Comparison of ENCODE assay signal across 8 mouse cellular contexts in the genomic region with DNA sequence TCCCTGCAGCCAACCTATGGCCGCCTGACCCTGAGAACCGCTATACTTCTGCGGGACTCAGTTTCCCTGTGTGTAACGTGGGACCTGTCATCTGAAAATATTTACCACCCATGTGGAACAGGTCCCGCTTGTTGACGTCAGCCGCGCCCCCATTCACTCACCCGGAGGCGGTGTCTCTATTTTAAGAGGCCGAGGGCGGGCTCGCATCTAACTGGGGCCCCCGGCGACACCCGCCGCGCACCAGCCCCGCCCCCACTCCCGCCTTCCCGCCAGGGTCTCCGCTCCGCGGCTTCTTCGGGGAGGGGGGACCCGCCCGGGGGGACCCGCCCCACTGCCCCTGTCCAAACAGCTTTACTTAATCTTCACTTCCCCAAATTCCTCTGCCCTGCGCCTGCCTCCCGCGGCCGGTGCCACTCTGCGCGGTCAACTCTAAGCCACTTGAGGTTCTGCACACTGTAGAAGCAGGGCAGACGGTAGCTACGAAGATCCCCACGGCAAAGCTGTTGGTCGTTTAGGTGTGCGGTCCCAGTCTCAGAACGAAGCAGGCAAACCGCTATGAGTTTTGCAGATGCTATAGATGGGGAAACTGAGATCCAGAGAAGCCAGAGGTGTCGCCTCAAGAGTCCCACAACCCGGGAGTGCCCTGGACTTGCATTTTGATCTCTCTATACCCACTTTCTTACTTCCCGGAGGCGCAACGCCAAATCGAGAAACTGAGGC. TPM values are rescaled to one million over a fixed set of nuclear protein-coding genes. Genes with fewer than 3 reads are reported as not detected.
DNase-seq lines count a peak whose midpoint lies in the region; ATAC-seq and TF ChIP-seq lines count a peak whose summit lies in the region.

No protein-coding gene starts in this region.

- H3K27me3 ChIP-seq in intestine, embryonic 16.5 days (replicated peaks; ENCODE audit: control insufficient read depth, insufficient read depth, low read length), result peaks cover 7% of the 10 kb centered on the region
- peaks cover 44% of the 10 kb centered on the region for H3K27me3 ChIP-seq in liver, embryonic 13.5 days
- H3K27me3 ChIP-seq in myocyte (ENCODE audit: control insufficient read depth, insufficient read depth, insufficient read length), result no peaks in the 10 kb centered on the region
- H3K27me3 ChIP-seq in stomach, postnatal 0 days (ENCODE audit: control insufficient read depth, insufficient read depth, low read length), result peaks cover 2% of the 10 kb centered on the region; the same call in 1 of the 2 replicates

- peak overlapping the region; percentile 23 for H3ac ChIP-seq in myocyte (ENCODE audit: control insufficient read depth, insufficient read length)

- H3K4me2 ChIP-seq in intestine, embryonic 16.5 days (ENCODE audit: low read depth, low read length), result peak overlapping the region; percentile 95
- H3K4me2 ChIP-seq in liver, embryonic 13.5 days, result peak overlapping the region; percentile 98
- H3K4me2 ChIP-seq in myocyte (ENCODE audit: low read depth), result peak overlapping the region; percentile 97
- H3K4me2 ChIP-seq in stomach, postnatal 0 days (replicated peaks; ENCODE audit: low read depth), result peak overlapping the region; percentile 88

- H3K4me3 ChIP-seq in intestine, embryonic 16.5 days (ENCODE audit: low read length), result peak overlapping the region; percentile 60
- H3K4me3 ChIP-seq in liver, embryonic 13.5 days (replicated peaks), result peak overlapping the region; percentile 68
- peak overlapping the region; percentile 48 for H3K4me3 ChIP-seq in myocyte
- H3K4me3 ChIP-seq in stomach, postnatal 0 days (ENCODE audit: low read depth, low read length), result peak overlapping the region; percentile 44

- no peaks in the 10 kb centered on the region for H3K79me2 ChIP-seq in myocyte (ENCODE audit: control insufficient read depth, insufficient read depth)

- H3K9me3 ChIP-seq in intestine, embryonic 16.5 days (ENCODE audit: control insufficient read depth, low read length), result no peaks in the 10 kb centered on the region
- no peaks in the 10 kb centered on the region for H3K9me3 ChIP-seq in liver, embryonic 13.5 days (replicated peaks)
- no peaks in the 10 kb centered on the region for H3K9me3 ChIP-seq in stomach, postnatal 0 days (ENCODE audit: control insufficient read depth, low read length)

- TF ChIP-seq POLR2A in myocyte (IDR thresholded peaks at IDR 0.05; ENCODE audit: insufficient read length, low read depth), result no peak

- ATAC-seq in intestine, embryonic 16.5 days, result no peak
- ATAC-seq in liver, embryonic 13.5 days (ENCODE audit: low read depth), result peak; percentile 54
- peak; percentile 14; the same call in 1 of the 2 replicates for ATAC-seq in stomach, postnatal 0 days (ENCODE audit: low FRiP score, low TSS enrichment)

- no peaks in the 10 kb centered on the region for H3K36me3 ChIP-seq in intestine, embryonic 16.5 days (ENCODE audit: control insufficient read depth, insufficient read depth, low read length)
- H3K36me3 ChIP-seq in liver, embryonic 13.5 days, result no peaks in the 10 kb centered on the region
- no peaks in the 10 kb centered on the region for H3K36me3 ChIP-seq in myocyte (ENCODE audit: control insufficient read depth, insufficient read depth)
- H3K36me3 ChIP-seq in stomach, postnatal 0 days (ENCODE audit: control insufficient read depth, insufficient read depth, low read length), result no peaks in the 10 kb centered on the region

- WGBS in intestine, embryonic 16.5 days, result 1% methylated on average over 47 of the region's 47 CpGs
- WGBS in liver, embryonic 13.5 days (ENCODE audit: insufficient replicate concordance), result under 1% methylated on average over 47 of the region's 47 CpGs
- WGBS in stomach, postnatal 0 days, result 2% methylated on average over 40 of the region's 47 CpGs

- TF ChIP-seq CTCF in stomach, postnatal 0 days (IDR thresholded peaks at IDR 0.05; ENCODE audit: low read depth), result no peak

- no peak for TF ChIP-seq EP300 in stomach, postnatal 0 days (optimal IDR thresholded peaks at IDR 0.05)

- H3K9ac ChIP-seq in intestine, embryonic 16.5 days (ENCODE audit: low read depth, low read length), result peak overlapping the region; percentile 65
- peak overlapping the region; percentile 73 for H3K9ac ChIP-seq in liver, embryonic 13.5 days
- peak overlapping the region; percentile 23 for H3K9ac ChIP-seq in stomach, postnatal 0 days (ENCODE audit: low read length)

- H3K27ac ChIP-seq in intestine, embryonic 16.5 days (ENCODE audit: low read length), result 0 out of 2 replicates have a peak overlapping the region, but pooled peaks have one; percentile 23
- H3K27ac ChIP-seq in liver, embryonic 13.5 days, result peak overlapping the region; percentile 78
- peak overlapping the region; percentile 4; the same call in 1 of the 2 replicates for H3K27ac ChIP-seq in stomach, postnatal 0 days (replicated peaks)

- DNase-seq in adrenal gland, adult 2 months, result peak; percentile 48
- DNase-seq in adrenal gland, postnatal 4 days (ENCODE audit: low spot score in 2 of 2), result no peak
- peak; percentile 53 for DNase-seq in R1 (ENCODE audit: low read depth, low spot score)
- DNase-seq in frontal cortex, postnatal 36 days (ENCODE audit: low spot score in 2 of 2), result peak; percentile 77 to 81
- DNase-seq in liver, embryonic 13.5 days, result peak; percentile 70
- peak; percentile 32 for DNase-seq in stomach, postnatal 0 days (ENCODE audit: low spot score)

- H3K4me1 ChIP-seq in intestine, embryonic 16.5 days (ENCODE audit: control insufficient read depth, insufficient read depth, low read length), result peaks cover 18% of the 10 kb centered on the region
- H3K4me1 ChIP-seq in liver, embryonic 13.5 days (replicated peaks), result peaks cover 75% of the 10 kb centered on the region
- H3K4me1 ChIP-seq in stomach, postnatal 0 days (replicated peaks; ENCODE audit: control insufficient read depth, insufficient read depth), result peaks cover 2% of the 10 kb centered on the region; the same call in 1 of the 2 replicates

TF ChIP-seq in myocyte, 11 proteins besides CTCF, POLR2A, EP300 and RAD21 (continues in another document):
- no peak for TF ChIP-seq TCF3 (IDR thresholded peaks at IDR 0.05; ENCODE audit: insufficient read length, low read depth)
- TF ChIP-seq SRF (IDR thresholded peaks at IDR 0.05; ENCODE audit: control insufficient read depth, insufficient read length, low read depth), result no peak
- TF ChIP-seq MAX (IDR thresholded peaks at IDR 0.05; ENCODE audit: low read depth), result no peak
- no peak for TF ChIP-seq TCF12 (IDR thresholded peaks at IDR 0.05; ENCODE audit: insufficient read depth, poor library complexity, severe bottlenecking)
- no peak for TF ChIP-seq MYOG (IDR thresholded peaks at IDR 0.05; ENCODE audit: control insufficient read depth in 1 of 3, insufficient read depth in 1 of 3, insufficient read length in 2 of 3, low read depth in 2 of 3)
- TF ChIP-seq E2F4 (IDR thresholded peaks at IDR 0.05; ENCODE audit: insufficient read depth), result no peak
- no peak for TF ChIP-seq POLR2AphosphoS2 (IDR thresholded peaks at IDR 0.05; ENCODE audit: insufficient read length, low read depth)
- no peak for TF ChIP-seq MYOD1 (IDR thresholded peaks at IDR 0.05; ENCODE audit: control insufficient read depth in 1 of 3, insufficient read length in 2 of 3, low read depth in 2 of 3)

RNA-seq across cellular contexts. Expression of a gene that starts 0.9 kb away (rescaled TPM):
- 10 to 100 TPM; 18.9 to 20.5 TPM for total RNA-seq in adrenal gland, adult 2 months (2021)
- 91.5 and 91.7 TPM in 2 replicates for polyA plus RNA-seq in adrenal gland, adult 2 months (2012; rRNA removed)
- total RNA-seq in adrenal gland, postnatal 4 days (2021), result 10 to 100 TPM; 34.5 to 40.9 TPM
- 12.9 and 15.1 TPM in 2 replicates for polyA plus RNA-seq in intestine, embryonic 16.5 days (2015; fragmentation: Nextera tagmentation; extraction: Ambion mirVana)
- polyA plus RNA-seq in liver, embryonic 13.5 days (2015; fragmentation: Nextera tagmentation; extraction: Ambion mirVana), result 4.9 and 6.2 TPM in 2 replicates
- polyA plus RNA-seq in myocyte (2012; fragmentation: generic; extraction: Trizol), result 31.7 TPM
- polyA plus RNA-seq in stomach, postnatal 0 days (2015; fragmentation: Nextera tagmentation; extraction: Ambion mirVana), result 5.6 and 5.7 TPM in 2 replicates

RNA-seq across cellular contexts. Expression of a gene that starts 4.3 kb away (rescaled TPM):
- under 1 TPM in 1 of 2 experiments, not detected in 1; 0.10 TPM for total RNA-seq in adrenal gland, adult 2 months (2021)
- 0.28 and 0.41 TPM in 2 replicates for polyA plus RNA-seq in adrenal gland, adult 2 months (2012; rRNA removed)
- under 1 TPM; 0.22 to 0.37 TPM for total RNA-seq in adrenal gland, postnatal 4 days (2021)
- polyA plus RNA-seq in intestine, embryonic 16.5 days (2015; fragmentation: Nextera tagmentation; extraction: Ambion mirVana), result 0.27 and 0.34 TPM in 2 replicates
- polyA plus RNA-seq in liver, embryonic 13.5 days (2015; fragmentation: Nextera tagmentation; extraction: Ambion mirVana), result 0.20 and 0.21 TPM in 2 replicates
- 6.5 TPM for polyA plus RNA-seq in myocyte (2012; fragmentation: generic; extraction: Trizol)
- polyA plus RNA-seq in stomach, postnatal 0 days (2015; fragmentation: Nextera tagmentation; extraction: Ambion mirVana), result 0.19 and 0.29 TPM in 2 replicates

RNA-seq across cellular contexts. Expression of a gene that starts 27.4 kb away (rescaled TPM):
- total RNA-seq in adrenal gland, adult 2 months (2021), result 10 to 100 TPM; 37.2 to 49.0 TPM
- 296 and 305 TPM in 2 replicates for polyA plus RNA-seq in adrenal gland, adult 2 months (2012; rRNA removed)
- total RNA-seq in adrenal gland, postnatal 4 days (2021), result 10 to 100 TPM; 72.0 to 78.8 TPM
- polyA plus RNA-seq in intestine, embryonic 16.5 days (2015; fragmentation: Nextera tagmentation; extraction: Ambion mirVana), result 63.7 and 65.3 TPM in 2 replicates
- polyA plus RNA-seq in liver, embryonic 13.5 days (2015; fragmentation: Nextera tagmentation; extraction: Ambion mirVana), result 18.0 and 18.2 TPM in 2 replicates
- 130 TPM for polyA plus RNA-seq in myocyte (2012; fragmentation: generic; extraction: Trizol)
- polyA plus RNA-seq in stomach, postnatal 0 days (2015; fragmentation: Nextera tagmentation; extraction: Ambion mirVana), result 36.8 and 39.0 TPM in 2 replicates

RNA-seq across cellular contexts. Expression of a gene that starts 35.6 kb away (rescaled TPM):
- 10 to 100 TPM in 1 of 2 experiments, 1 to 10 TPM in 1; 9.0 to 10.8 TPM for total RNA-seq in adrenal gland, adult 2 months (2021)
- polyA plus RNA-seq in adrenal gland, adult 2 months (2012; rRNA removed), result 60.7 and 72.6 TPM in 2 replicates
- 10 to 100 TPM; 14.6 to 15.7 TPM for total RNA-seq in adrenal gland, postnatal 4 days (2021)
- polyA plus RNA-seq in intestine, embryonic 16.5 days (2015; fragmentation: Nextera tagmentation; extraction: Ambion mirVana), result 8.3 and 9.0 TPM in 2 replicates
- 11.7 and 12.6 TPM in 2 replicates for polyA plus RNA-seq in liver, embryonic 13.5 days (2015; fragmentation: Nextera tagmentation; extraction: Ambion mirVana)
- polyA plus RNA-seq in myocyte (2012; fragmentation: generic; extraction: Trizol), result 5.8 TPM
- 6.6 and 6.8 TPM in 2 replicates for polyA plus RNA-seq in stomach, postnatal 0 days (2015; fragmentation: Nextera tagmentation; extraction: Ambion mirVana)

RNA-seq across cellular contexts. Expression of a gene that starts 43.2 kb away (rescaled TPM):
- total RNA-seq in adrenal gland, adult 2 months (2021), result 100 to 1,000 TPM; 108 to 132 TPM
- polyA plus RNA-seq in adrenal gland, adult 2 months (2012; rRNA removed), result 359 and 417 TPM in 2 replicates
- 100 to 1,000 TPM in 1 of 2 experiments, 10 to 100 TPM in 1; 93.1 to 109 TPM for total RNA-seq in adrenal gland, postnatal 4 days (2021)
- polyA plus RNA-seq in intestine, embryonic 16.5 days (2015; fragmentation: Nextera tagmentation; extraction: Ambion mirVana), result 78.6 and 79.8 TPM in 2 replicates
- 45.6 and 50.4 TPM in 2 replicates for polyA plus RNA-seq in liver, embryonic 13.5 days (2015; fragmentation: Nextera tagmentation; extraction: Ambion mirVana)
- polyA plus RNA-seq in myocyte (2012; fragmentation: generic; extraction: Trizol), result 73.0 TPM
- polyA plus RNA-seq in stomach, postnatal 0 days (2015; fragmentation: Nextera tagmentation; extraction: Ambion mirVana), result 77.3 and 80.1 TPM in 2 replicates

Comparison
In these comparisons a context has a peak if more than half of its experiments do, and no peak if none do; other contexts are left out.
1. DNase-seq: peak in adrenal gland, adult 2 months (single experiment), R1 (single experiment), frontal cortex, postnatal 36 days (2 of 2), liver, embryonic 13.5 days (single experiment) and stomach, postnatal 0 days (single experiment); none in adrenal gland, postnatal 4 days (0 of 2).
2. H3K27ac ChIP-seq: peak in every context shown above with its lines; median percentile 78 in liver, embryonic 13.5 days; 23 in intestine, embryonic 16.5 days; 4 in stomach, postnatal 0 days.
3. H3K9ac ChIP-seq: peak in every context shown above with its lines; median percentile 73 in liver, embryonic 13.5 days; 65 in intestine, embryonic 16.5 days; 23 in stomach, postnatal 0 days.
4. Peak in every context shown above with its lines, with median percentiles within 50 percentile points of each other: H3K4me2 ChIP-seq and H3K4me3 ChIP-seq.